Mouse (Mus musculus) CH12.LX (cell line): ENCODE measurements around the gene Nefh. TPM values are rescaled to one million over a fixed set of nuclear protein-coding genes. Genes with fewer than 3 reads are reported as not detected.

Experiments
- DNase-seq: peaks from one replicate; pipeline ENCODE4 v3.0.0-alpha.2; 2013; ENCODE audit errors: extremely low read depth
- H3K27ac ChIP-seq: 2 replicates; pipeline ENCODE4 v1.5.1; 2012; ENCODE audit warnings: low read depth, mild to moderate bottlenecking, control low read depth, moderate library complexity; ENCODE audit not compliant: insufficient read depth
- H3K27me3 ChIP-seq: replicated peaks from 2 replicates; pipeline ENCODE3; 2012; ENCODE audit warnings: inconsistent platforms
- H3K36me3 ChIP-seq, 2 experiments: replicated peaks in 1 of 2; 2 replicates each; pipeline versions ENCODE3 to v1.6.1; 2012; ENCODE audit warnings: inconsistent platforms in 1 of 2, low read length in 1 of 2, mild to moderate bottlenecking in 1 of 2, mixed read lengths in 1 of 2, moderate library complexity in 1 of 2; ENCODE audit not compliant: control insufficient read depth in 1 of 2, insufficient read depth in 1 of 2
- H3K4me1 ChIP-seq, 2 experiments: 2 replicates each; pipeline ENCODE4 v1.6.1; 2012; ENCODE audit warnings: inconsistent platforms in 1 of 2, moderate library complexity in 1 of 2; ENCODE audit not compliant: insufficient read depth in 2 of 2, control insufficient read depth in 1 of 2
- H3K4me2 ChIP-seq: 2 replicates; pipeline ENCODE4 v1.6.1; 2012; ENCODE audit warnings: low read depth, mild to moderate bottlenecking, control low read depth; ENCODE audit not compliant: poor library complexity, insufficient read depth, severe bottlenecking
- H3K4me3 ChIP-seq, 3 experiments: fragments of 150-350 bp in 1 of 3; sonication (generic) in 1 of 3; replicated peaks in 1 of 3; 2 replicates each; pipeline versions ENCODE3 to v1.5.1; 2011 to 2012; ENCODE audit warnings: low read depth in 2 of 3, low read length in 2 of 3, mild to moderate bottlenecking in 2 of 3, moderate library complexity in 2 of 3, control low read depth in 1 of 3, improper control_type of control experiment in 1 of 3, inconsistent platforms in 1 of 3, mixed read lengths in 1 of 3; ENCODE audit not compliant: poor library complexity in 1 of 3
- H3K79me2 ChIP-seq: replicated peaks from 2 replicates; pipeline ENCODE4 v1.6.1; 2012; ENCODE audit warnings: mild to moderate bottlenecking, moderate library complexity; ENCODE audit not compliant: control insufficient read depth, poor library complexity, insufficient read depth, severe bottlenecking; ENCODE audit errors: extremely low read depth
- H3K9ac ChIP-seq: 2 replicates; pipeline ENCODE4 v1.6.1; 2012; ENCODE audit warnings: low read depth, mild to moderate bottlenecking, control low read depth, moderate library complexity; ENCODE audit not compliant: insufficient read depth
- H3K9me3 ChIP-seq: replicated peaks from 2 replicates; pipeline ENCODE3; 2012; ENCODE audit warnings: low read length, inconsistent platforms, mixed read lengths
- BHLHE40 ChIP-seq: IDR thresholded peaks from 2 replicates; pipeline ENCODE4 v1.6.1; 2011; ENCODE audit warnings: mild to moderate bottlenecking, low read depth, low read length, improper control_type of control experiment
- E2F4 ChIP-seq: IDR thresholded peaks from 2 replicates; pipeline ENCODE4 v1.6.1; 2011; ENCODE audit warnings: low read depth, low read length, improper control_type of control experiment; ENCODE audit not compliant: insufficient replicate concordance
- ETS1 ChIP-seq: conservative IDR thresholded peaks from 2 replicates; pipeline ENCODE4 v1.6.1; 2012; ENCODE audit warnings: low read depth, mild to moderate bottlenecking, inconsistent platforms, low read length, improper control_type of control experiment, moderate library complexity
- GABPA ChIP-seq: IDR thresholded peaks from 2 replicates; pipeline ENCODE4 v1.6.1; 2012; ENCODE audit warnings: low read depth, low read length, improper control_type of control experiment, inconsistent platforms; ENCODE audit not compliant: insufficient replicate concordance
- HCFC1 ChIP-seq: IDR thresholded peaks from 2 replicates; pipeline ENCODE4 v1.6.1; 2012; ENCODE audit warnings: low read depth, mild to moderate bottlenecking, inconsistent platforms, low read length, improper control_type of control experiment
- IRF4 ChIP-seq: IDR thresholded peaks from 2 replicates; pipeline ENCODE4 v1.6.1; 2014; ENCODE audit warnings: low read depth, mild to moderate bottlenecking, inconsistent platforms, low read length, improper control_type of control experiment
- JUN ChIP-seq: IDR thresholded peaks from 2 replicates; pipeline ENCODE4 v1.6.1; 2011; ENCODE audit warnings: low read depth, mild to moderate bottlenecking, low read length, improper control_type of control experiment, moderate library complexity; ENCODE audit not compliant: insufficient read depth
- JUND ChIP-seq: conservative IDR thresholded peaks from 2 replicates; pipeline ENCODE4 v1.6.1; 2011; ENCODE audit warnings: low read depth, low read length, improper control_type of control experiment
- KAT2A ChIP-seq: IDR thresholded peaks from 2 replicates; pipeline ENCODE4 v1.6.1; 2012; ENCODE audit warnings: low read length, improper control_type of control experiment, inconsistent platforms; ENCODE audit not compliant: insufficient replicate concordance
- MAFK ChIP-seq: IDR thresholded peaks from 2 replicates; pipeline ENCODE4 v1.6.1; 2011; ENCODE audit warnings: low read length, improper control_type of control experiment; ENCODE audit not compliant: insufficient replicate concordance
- MXI1 ChIP-seq: IDR thresholded peaks from 2 replicates; pipeline ENCODE4 v1.6.1; 2011; ENCODE audit warnings: mild to moderate bottlenecking, low read depth, low read length, improper control_type of control experiment
- MYC ChIP-seq: IDR thresholded peaks from 2 replicates; pipeline ENCODE4 v1.6.1; 2011; ENCODE audit warnings: low read depth, mild to moderate bottlenecking, improper control_type of control experiment, low read length
- NELFE ChIP-seq: IDR thresholded peaks from 2 replicates; pipeline ENCODE4 v1.6.1; 2011; ENCODE audit warnings: low read depth, low read length, improper control_type of control experiment
- NRF1 ChIP-seq: IDR thresholded peaks from 2 replicates; pipeline ENCODE4 v1.6.1; 2014; ENCODE audit warnings: low read depth, mild to moderate bottlenecking, inconsistent platforms, low read length, improper control_type of control experiment, moderate library complexity
- POLR2A ChIP-seq: IDR thresholded peaks from 2 replicates; pipeline ENCODE4 v1.6.1; 2011; ENCODE audit warnings: low read depth, mild to moderate bottlenecking, improper control_type of control experiment, low read length
- POLR2AphosphoS2 ChIP-seq: IDR thresholded peaks from 2 replicates; pipeline ENCODE4 v1.6.1; 2011; ENCODE audit warnings: low read depth, low read length, improper control_type of control experiment
- SMC3 ChIP-seq: IDR thresholded peaks from 2 replicates; pipeline ENCODE4 v1.6.1; 2011; ENCODE audit warnings: low read depth, low read length, improper control_type of control experiment
- UBTF ChIP-seq: IDR thresholded peaks from 2 replicates; pipeline ENCODE4 v1.6.1; 2012; ENCODE audit warnings: low read depth, mild to moderate bottlenecking, inconsistent platforms, low read length, improper control_type of control experiment, moderate library complexity
- USF1 ChIP-seq: IDR thresholded peaks from 2 replicates; pipeline ENCODE4 v1.6.1; 2014; ENCODE audit warnings: low read depth, mild to moderate bottlenecking, inconsistent platforms, low read length, improper control_type of control experiment
- USF2 ChIP-seq: conservative IDR thresholded peaks from 2 replicates; pipeline ENCODE4 v1.6.1; 2011; ENCODE audit warnings: low read depth, low read length, improper control_type of control experiment
- ZC3H11A ChIP-seq: IDR thresholded peaks from 2 replicates; pipeline ENCODE4 v1.6.1; 2012; ENCODE audit warnings: low read depth, mild to moderate bottlenecking, inconsistent platforms, low read length, improper control_type of control experiment
- ZKSCAN1 ChIP-seq: IDR thresholded peaks from 2 replicates; pipeline ENCODE4 v1.6.1; 2012; ENCODE audit warnings: low read depth, inconsistent platforms, low read length, improper control_type of control experiment, borderline replicate concordance
- ZMIZ1 ChIP-seq: IDR thresholded peaks from 2 replicates; pipeline ENCODE4 v1.6.1; 2012; ENCODE audit warnings: low read depth, mild to moderate bottlenecking, inconsistent platforms, low read length, improper control_type of control experiment
- ZNF384 ChIP-seq: IDR thresholded peaks from 2 replicates; pipeline ENCODE4 v1.6.1; 2012; ENCODE audit warnings: low read depth, low read length, improper control_type of control experiment, inconsistent platforms
- dilution Hi-C: fragments of 300-500 bp; cut with MboI; formaldehyde crosslinking; loops from 2 replicates; pipeline ENCODE4 v1.14.3; 2020; ENCODE audit warnings: low sequenced_read_pairs; ENCODE audit not compliant: extremely low pct_unique_long_range_greater_than_20kb, extremely low pct_ligation_motif_present
- in situ Hi-C: fragments of 300-500 bp; cut with MboI; formaldehyde crosslinking; loops from 3 replicates; pipeline ENCODE4 v1.14.3; 2019; ENCODE audit warnings: low sequenced_read_pairs, low pct_ligation_motif_present, low pct_unique_long_range_greater_than_20kb, mixed read lengths
- polyA plus RNA-seq: library from polyadenylated mRNA; unstranded; fragments of >175 nt; gene quantifications from 2 replicates; pipeline ENCODE4 v1.2.1, GENCODE M21; 2012; ENCODE audit warnings: low read depth; ENCODE audit not compliant: insufficient read length
- total RNA-seq, 2 experiments: library from RNA; depleted of rRNA; stranded (reverse); fragments of 300-350 nt in 1 of 2; fragments of >200 nt in 1 of 2; gene quantifications; 2 replicates each; pipeline ENCODE4 v1.2.3; 2012 to 2014

Nefh gene
- total and polyA plus RNA-seq, 3 experiments: 0.06 TPM; not detected in 2

DNA sequence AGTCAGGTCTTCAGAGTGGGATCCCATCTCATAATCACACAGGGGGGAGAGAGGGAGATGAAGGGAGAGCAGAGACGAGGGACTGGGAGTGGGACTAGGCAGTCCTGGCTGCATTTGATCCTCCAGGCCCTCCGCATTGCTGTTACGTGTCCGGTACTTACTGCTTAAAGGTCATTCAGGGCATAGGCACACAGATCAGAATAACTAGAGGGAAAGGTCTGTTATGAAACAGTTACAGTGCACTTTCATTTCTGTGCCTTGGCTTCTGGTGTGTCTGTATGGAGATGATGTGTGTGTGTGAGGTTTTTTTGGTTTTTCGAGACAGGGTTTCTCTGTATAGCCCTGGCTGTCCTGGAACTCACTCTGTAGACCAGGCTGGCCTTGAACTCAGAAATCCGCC, 41.6 kb downstream of the Nefh start:
- in situ Hi-C loops (no loop called here), dilution Hi-C loops (no loop called here)
- TF ChIP-seq IRF4 (no peak), MYC (no peak), NELFE (no peak), SMC3 (no peak), GABPA (no peak), E2F4 (no peak), UBTF (no peak), USF2 (no peak), MAFK (no peak), JUN (no peak), ZNF384 (no peak), MXI1 (no peak), ETS1 (no peak), JUND (no peak), KAT2A (no peak), POLR2AphosphoS2 (no peak), ZC3H11A (no peak), ZMIZ1 (no peak), POLR2A (no peak), USF1 (no peak)
- Histone ChIP-seq H3K79me2 (no peaks in the 10 kb centered on the region), H3K36me3 (peaks cover 59 to 77% of the 10 kb centered on the region in 2 experiments), H3K4me1 (no peaks in the 10 kb centered on the region), H3K27me3 (no peaks in the 10 kb centered on the region), H3K9ac (no peak overlapping the region), H3K9me3 (no peaks in the 10 kb centered on the region), H3K4me3 (no peak overlapping the region), H3K4me2 (no peak overlapping the region), H3K27ac (no peak overlapping the region)
- DNase-seq: no peak

DNA sequence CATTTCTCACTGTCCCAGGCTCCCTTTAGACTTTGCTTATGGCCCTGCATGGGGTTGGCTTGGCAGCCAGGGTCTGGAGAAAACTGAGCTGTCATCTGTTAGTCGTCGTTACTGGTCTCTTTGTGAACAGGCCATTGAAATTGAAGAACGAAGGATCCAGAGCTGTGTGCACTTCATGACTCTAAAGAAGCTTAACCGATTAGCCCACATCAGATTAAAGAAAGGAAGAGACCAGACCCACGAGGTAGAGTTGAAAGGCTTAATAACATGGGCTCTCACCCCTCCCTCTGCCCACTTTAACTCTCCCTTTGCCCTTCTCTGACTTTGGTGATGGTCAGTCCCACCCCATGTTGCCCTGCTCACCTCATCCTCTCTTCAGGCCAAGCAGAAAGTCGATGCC, 45.9 kb downstream of the Nefh start:
- no peak for DNase-seq
- no peaks in the 10 kb centered on the region for H3K9me3 ChIP-seq
- H3K36me3 ChIP-seq: peaks cover 51 to 78% of the 10 kb centered on the region in 2 experiments
- no peak overlapping the region for H3K4me2 ChIP-seq
- no peak overlapping the region for H3K9ac ChIP-seq
- H3K79me2 ChIP-seq: peaks cover 8% of the 10 kb centered on the region
- no peak overlapping the region for H3K4me3 ChIP-seq
- TF ChIP-seq USF2 (no peak), HCFC1 (no peak), ZMIZ1 (no peak), MYC (no peak), GABPA (no peak), NELFE (no peak), ETS1 (no peak), ZKSCAN1 (no peak), NRF1 (no peak), UBTF (no peak), BHLHE40 (no peak), POLR2A (no peak), KAT2A (no peak)
- peaks cover 0 to 6% of the 10 kb centered on the region in 2 experiments; a peak in 2 of 4 replicates for H3K4me1 ChIP-seq
- dilution Hi-C loops (no loop called here), in situ Hi-C loops (no loop called here)
- no peak overlapping the region for H3K27ac ChIP-seq
- no peaks in the 10 kb centered on the region for H3K27me3 ChIP-seq
